Mouse (Mus musculus) lung, embryonic 15.5 days (tissue): ENCODE measurements around the gene Farp2. TPM values are rescaled to one million over a fixed set of nuclear protein-coding genes. Genes with fewer than 3 reads are reported as not detected.
"Not testable (repeated sequence)": the region's sequence is repeated elsewhere in the genome, so short reads cannot be mapped to it uniquely, and the experiment has no call there.

Experiments used
- ATAC-seq: fragments of 200-750 bp; cut with Nextera tagmentation; 2 replicates; pipeline ENCODE4 v1.8.0; 2017; ENCODE audit warnings: moderate number of reproducible peaks, borderline replicate concordance; ENCODE audit not compliant: low FRiP score, low TSS enrichment; ENCODE audit errors: extremely low read depth
- H3K27ac ChIP-seq: fragments of 300-500 bp; sonication (generic); 2 replicates; pipeline ENCODE4 v1.5.1; 2015; ENCODE audit warnings: moderate library complexity, mild to moderate bottlenecking, inconsistent platforms
- H3K27me3 ChIP-seq: fragments of 300-500 bp; sonication (generic); 2 replicates; pipeline ENCODE4 v1.6.1; 2015; ENCODE audit warnings: inconsistent platforms
- H3K36me3 ChIP-seq: fragments of 300-500 bp; sonication (generic); 2 replicates; pipeline ENCODE4 v1.6.1; 2015; ENCODE audit warnings: inconsistent platforms
- H3K4me1 ChIP-seq: fragments of 300-500 bp; sonication (generic); 2 replicates; pipeline ENCODE4 v1.6.1; 2015; ENCODE audit warnings: inconsistent platforms
- H3K4me2 ChIP-seq: fragments of 300-500 bp; sonication (generic); 2 replicates; pipeline ENCODE4 v1.6.1; 2015; ENCODE audit warnings: inconsistent platforms, mild to moderate bottlenecking, moderate library complexity
- H3K4me3 ChIP-seq: fragments of 300-500 bp; sonication (generic); 2 replicates; pipeline ENCODE4 v1.5.1; 2015; ENCODE audit warnings: mild to moderate bottlenecking, inconsistent platforms
- H3K9ac ChIP-seq: fragments of 300-500 bp; sonication (generic); 2 replicates; pipeline ENCODE4 v1.6.1; 2015; ENCODE audit warnings: inconsistent platforms
- H3K9me3 ChIP-seq: fragments of 300-500 bp; sonication (generic); 2 replicates; pipeline ENCODE4 v1.6.1; 2016; ENCODE audit warnings: inconsistent platforms
- WGBS: fragments of 180-500 bp; shearing (Covaris S2); methylation state at CpG from one replicate; pipeline ENCODE4 v1.1.7; 2015; 5-methylcytosine and 5-hydroxymethylcytosine counted together
- polyA plus RNA-seq: library from polyadenylated mRNA; unstranded; fragments of >200 nt; fragmentation: Nextera tagmentation; extraction: Ambion mirVana; gene quantifications from 2 replicates; pipeline ENCODE4 v1.2.1, GENCODE M21; 2015

Farp2 gene
- polyA plus RNA-seq: 6.1 and 6.3 TPM in 2 replicates

DNA sequence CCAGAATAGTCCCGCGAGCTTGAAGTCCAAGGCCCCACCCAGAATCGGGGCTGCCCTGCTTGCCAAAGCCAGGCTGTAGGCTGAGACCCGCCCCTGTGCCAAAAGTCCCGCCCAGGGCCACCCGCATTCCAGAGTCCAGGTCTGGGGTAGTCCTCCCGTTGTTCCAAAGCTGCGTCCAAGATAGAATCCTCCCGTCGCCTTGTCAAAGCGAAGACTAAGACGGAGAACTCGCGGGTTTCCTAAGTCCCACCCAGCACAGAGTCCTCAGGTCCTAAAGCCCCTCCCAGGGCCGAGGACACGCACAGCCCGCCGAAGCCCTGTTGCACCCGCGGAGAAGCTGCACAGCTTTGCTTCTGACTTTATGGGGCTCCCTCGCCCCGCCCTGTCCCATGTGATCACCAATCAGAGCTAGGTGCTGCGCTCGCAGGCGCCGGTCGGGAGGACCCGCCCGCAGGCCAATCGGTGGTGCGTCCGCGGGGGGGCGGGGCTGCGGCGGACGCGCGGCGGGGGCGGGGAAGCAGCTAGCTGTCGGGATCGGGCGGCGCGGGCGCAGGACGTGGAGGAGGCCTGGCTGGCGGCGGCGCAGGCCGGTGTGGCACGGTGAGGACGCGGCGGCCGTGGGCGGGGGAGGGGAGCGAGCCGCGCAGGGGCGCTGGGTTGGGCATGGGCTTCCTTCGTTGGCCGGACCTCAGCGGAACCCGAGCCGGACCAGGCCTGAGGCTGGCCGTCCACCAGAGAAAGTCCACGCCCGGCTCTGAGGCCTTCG lies at the start of gene Farp2:
Gene Farp2 (plus strand): TSS at position 495 of the 766 bp plus-strand sequence.
- peak within 1 kb of the TSS; percentile 92 for H3K27ac ChIP-seq
- peaks cover 23% of the 10 kb centered on the region for H3K4me1 ChIP-seq
- H3K4me2 ChIP-seq: peak within 1 kb of the TSS; percentile 70
- H3K4me3 ChIP-seq: peak within 1 kb of the TSS; percentile 65
- peak within 1 kb of the TSS; percentile 60 for H3K9ac ChIP-seq
- no peaks in the 10 kb centered on the region for H3K27me3 ChIP-seq
- ATAC-seq: peak; percentile 99
- under 1% methylated on average over 66 of the region's 71 CpGs for WGBS
- H3K9me3 ChIP-seq: no peaks in the 10 kb centered on the region
- peaks cover 14% of the 10 kb centered on the region for H3K36me3 ChIP-seq

DNA sequence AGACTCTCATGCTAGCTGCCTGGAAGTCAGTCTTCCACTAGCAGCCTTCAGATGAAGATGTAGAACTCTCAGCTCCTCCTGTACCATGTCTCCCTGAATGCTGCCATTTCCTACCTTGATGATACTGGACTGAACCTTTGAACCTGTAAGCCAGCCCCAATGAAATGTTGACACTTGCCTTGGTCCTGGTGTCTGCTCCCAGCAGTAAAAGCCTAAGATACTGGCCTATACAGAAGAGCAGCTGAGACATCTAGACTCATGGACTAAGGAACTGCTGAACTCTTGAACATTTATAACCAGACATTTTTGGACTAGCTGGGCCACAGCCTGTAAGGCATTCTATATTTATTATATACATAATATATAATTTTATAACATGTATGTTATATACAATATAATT lies 46.8 kb upstream of the Farp2 start:
- H3K4me1 ChIP-seq: no peaks in the 10 kb centered on the region
- ATAC-seq: no peak
- no peak overlapping the region for H3K4me3 ChIP-seq
- H3K27me3 ChIP-seq: no peaks in the 10 kb centered on the region
- H3K27ac ChIP-seq: no peak overlapping the region
- no peaks in the 10 kb centered on the region for H3K36me3 ChIP-seq
- H3K9ac ChIP-seq: no peak overlapping the region
- H3K9me3 ChIP-seq: no peaks in the 10 kb centered on the region
- H3K4me2 ChIP-seq: no peak overlapping the region

DNA sequence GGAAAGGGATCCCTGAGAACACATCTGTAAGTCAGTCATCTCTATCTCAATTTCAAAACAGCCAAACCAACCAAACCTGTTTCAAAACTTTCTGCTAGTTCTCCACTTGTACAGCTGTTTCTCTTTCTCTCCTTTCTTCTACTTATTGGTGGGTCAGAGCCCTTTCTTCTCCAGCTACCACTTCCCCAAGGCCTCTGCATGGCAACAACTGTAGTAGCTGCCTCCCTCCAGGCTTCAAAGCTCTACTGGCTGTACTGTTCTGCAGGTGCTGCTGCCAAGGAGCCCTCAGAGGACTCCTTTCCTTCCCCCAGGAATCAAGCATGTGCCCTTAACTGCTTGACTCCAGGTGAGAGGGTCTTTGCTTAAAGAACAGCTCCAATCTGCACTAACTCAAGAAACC lies 46.1 kb upstream of the Farp2 start:
- no peak for ATAC-seq
- H3K4me3 ChIP-seq: no peak overlapping the region
- H3K9ac ChIP-seq: no peak overlapping the region
- H3K27me3 ChIP-seq: no peaks in the 10 kb centered on the region
- no peaks in the 10 kb centered on the region for H3K36me3 ChIP-seq
- no peaks in the 10 kb centered on the region for H3K4me1 ChIP-seq
- H3K27ac ChIP-seq: no peak overlapping the region
- H3K9me3 ChIP-seq: no peaks in the 10 kb centered on the region
- H3K4me2 ChIP-seq: no peak overlapping the region

DNA sequence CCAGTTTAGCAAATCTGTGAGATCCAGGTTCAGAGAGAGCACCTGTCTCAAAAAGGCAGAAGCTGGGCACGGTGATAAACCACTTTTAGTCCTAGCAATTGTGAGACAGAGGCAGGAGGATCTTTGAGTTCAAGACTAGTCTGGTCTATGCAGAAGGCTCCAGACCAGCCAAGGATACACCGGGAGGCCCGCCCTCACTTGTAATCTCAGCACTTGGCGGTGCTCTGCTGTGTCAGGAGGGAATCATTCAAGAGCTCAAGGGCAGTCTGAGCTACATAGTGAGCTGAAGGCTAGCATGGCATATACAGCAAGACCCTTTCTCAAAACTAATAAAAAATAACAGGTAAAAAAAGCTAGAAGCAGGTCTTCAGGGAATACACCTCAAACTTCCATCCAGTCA lies 43.3 kb upstream of the Farp2 start:
- no peak for ATAC-seq
- H3K9ac ChIP-seq: no peak overlapping the region
- H3K36me3 ChIP-seq: no peaks in the 10 kb centered on the region

DNA sequence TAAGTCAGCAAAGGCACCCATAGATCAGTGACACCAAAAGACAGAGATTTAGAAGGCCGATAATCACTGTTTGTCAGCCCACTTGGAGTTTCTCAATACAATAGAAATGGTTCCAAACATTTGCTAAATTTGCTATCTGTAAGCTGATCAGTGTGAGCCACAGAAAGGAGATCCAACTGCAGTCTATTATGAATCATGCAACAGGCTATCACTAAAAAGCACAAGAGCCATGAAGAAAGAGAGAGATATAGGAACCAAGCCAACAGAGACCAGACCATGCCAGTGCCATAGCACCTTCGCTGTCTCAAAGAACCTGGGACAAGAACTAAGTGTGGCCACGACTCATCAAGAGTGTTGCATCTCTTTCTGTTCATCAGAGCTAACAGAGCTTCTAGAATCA lies 36.2 kb upstream of the Farp2 start:
- Histone ChIP-seq H3K4me2 (no peak overlapping the region), H3K9ac (no peak overlapping the region), H3K27me3 (no peaks in the 10 kb centered on the region), H3K36me3 (no peaks in the 10 kb centered on the region), H3K27ac (no peak overlapping the region), H3K9me3 (no peaks in the 10 kb centered on the region), H3K4me1 (peaks cover 10% of the 10 kb centered on the region), H3K4me3 (no peak overlapping the region)
- 92% methylated on average over 3 of the region's 3 CpGs for WGBS
- ATAC-seq: no peak

More for the DNA sequence above, 43.3 kb upstream of the Farp2 start:
- no peak overlapping the region for H3K4me2 ChIP-seq
- H3K4me1 ChIP-seq: no peaks in the 10 kb centered on the region
- 85% methylated on average over 4 of the region's 4 CpGs for WGBS
- H3K9me3 ChIP-seq: no peaks in the 10 kb centered on the region
- H3K4me3 ChIP-seq: no peak overlapping the region
- H3K27ac ChIP-seq: no peak overlapping the region
- no peaks in the 10 kb centered on the region for H3K27me3 ChIP-seq

DNA sequence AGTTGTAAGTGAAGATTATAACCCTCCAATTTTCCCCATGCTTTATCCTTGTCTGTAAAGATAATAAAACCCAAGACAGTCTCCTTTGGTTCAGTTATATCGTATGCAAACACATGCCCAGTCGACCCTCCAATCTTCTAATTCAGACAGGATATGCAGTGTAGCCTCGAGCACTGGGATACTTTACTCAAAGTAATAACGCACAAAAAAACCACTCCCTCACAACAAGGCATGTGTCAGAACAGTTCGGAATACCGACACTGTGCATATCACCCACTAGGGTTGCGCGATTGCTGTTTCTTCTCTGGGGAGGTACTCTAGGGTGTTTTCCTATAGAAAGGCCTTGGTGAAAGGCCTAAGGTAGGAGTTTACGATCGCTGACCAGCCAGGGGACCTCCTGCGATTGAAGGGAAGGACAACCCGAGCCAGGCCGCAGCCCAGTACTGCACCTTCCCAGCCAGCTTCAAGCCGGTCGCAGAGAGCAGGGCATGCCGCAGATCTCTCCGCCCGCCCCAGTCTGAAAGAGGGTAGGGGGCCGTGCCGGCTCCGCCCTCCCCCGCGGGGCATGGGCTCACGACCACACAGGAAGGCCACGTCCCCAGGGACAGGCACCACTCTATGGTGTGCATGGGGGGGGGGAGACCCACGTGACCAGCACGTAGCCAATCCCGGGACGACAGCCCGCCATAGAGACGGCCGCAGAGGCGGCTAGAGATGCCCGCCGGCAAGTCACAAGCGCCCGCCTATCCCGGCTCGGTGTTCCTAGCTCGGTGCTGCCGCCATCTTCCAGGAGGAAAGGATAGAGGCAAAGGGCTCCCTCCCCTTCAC lies 33.9 kb upstream of the Farp2 start:
- peak; percentile 98 for ATAC-seq
- H3K27ac ChIP-seq: peak overlapping the region; percentile 97
- H3K27me3 ChIP-seq: no peaks in the 10 kb centered on the region
- peak overlapping the region; percentile 57 for H3K4me2 ChIP-seq
- no peaks in the 10 kb centered on the region for H3K36me3 ChIP-seq
- WGBS: 0% methylated on average over 35 of the region's 41 CpGs
- H3K9ac ChIP-seq: peak overlapping the region; percentile 75
- H3K4me3 ChIP-seq: peak overlapping the region; percentile 95
- H3K9me3 ChIP-seq: no peaks in the 10 kb centered on the region
- H3K4me1 ChIP-seq: peaks cover 13% of the 10 kb centered on the region

DNA sequence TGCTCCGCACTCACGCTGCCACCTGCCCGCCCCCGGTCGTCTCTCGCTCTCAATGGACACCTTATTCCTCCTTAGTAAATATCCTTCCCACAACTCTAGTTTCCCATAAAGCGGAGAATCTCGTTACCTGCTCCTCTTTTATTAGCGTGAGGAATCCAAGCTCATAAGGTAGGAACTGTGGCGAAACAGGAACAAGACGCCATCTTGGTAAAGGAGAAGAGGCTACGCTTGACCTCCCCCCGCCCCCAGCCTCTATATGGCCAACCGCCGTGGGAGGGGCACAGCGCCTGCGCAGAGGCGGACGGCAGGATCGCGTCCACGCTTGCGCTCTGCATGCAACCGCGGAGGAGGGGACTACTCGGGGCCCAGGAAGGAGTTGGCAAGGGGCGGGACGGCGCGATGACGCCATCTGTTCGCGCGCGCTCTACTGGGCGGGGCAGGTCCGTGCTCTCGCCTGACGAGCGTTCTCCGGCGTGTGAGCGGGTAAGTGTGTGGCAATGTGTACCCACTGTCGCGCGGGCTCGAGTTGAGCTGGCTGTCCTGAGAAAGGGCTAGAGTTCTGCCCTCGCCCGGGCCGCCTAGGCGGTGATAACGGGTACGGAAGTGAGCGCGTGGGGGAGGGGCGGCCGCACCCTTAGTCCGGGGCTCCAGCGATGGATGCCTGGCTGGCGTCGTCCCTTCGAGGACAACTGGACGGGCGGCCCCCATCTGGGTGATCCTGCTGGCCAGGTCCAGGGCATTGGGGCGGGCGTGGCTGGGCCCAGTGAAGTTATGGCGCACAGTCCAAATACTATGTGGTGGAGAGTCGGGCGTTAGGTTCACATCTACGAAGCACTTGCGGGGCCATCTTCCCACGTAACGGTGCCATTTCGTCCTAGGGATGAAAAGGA lies 33.0 kb upstream of the Farp2 start, which contains the start of gene Hdlbp:
Gene Hdlbp (minus strand): TSS at position 230 of the 890 bp plus-strand sequence.
- Histone ChIP-seq H3K9me3 (no peaks in the 10 kb centered on the region), H3K9ac (peak within 1 kb of the TSS; percentile 88), H3K27ac (peak within 1 kb of the TSS; percentile 97), H3K27me3 (no peaks in the 10 kb centered on the region), H3K4me2 (peak within 1 kb of the TSS; percentile 57), H3K4me3 (peak within 1 kb of the TSS; percentile 95), H3K36me3 (no peaks in the 10 kb centered on the region), H3K4me1 (peaks cover 13% of the 10 kb centered on the region)
- under 1% methylated on average over 74 of the region's 74 CpGs for WGBS
- peak; percentile 96 for ATAC-seq

DNA sequence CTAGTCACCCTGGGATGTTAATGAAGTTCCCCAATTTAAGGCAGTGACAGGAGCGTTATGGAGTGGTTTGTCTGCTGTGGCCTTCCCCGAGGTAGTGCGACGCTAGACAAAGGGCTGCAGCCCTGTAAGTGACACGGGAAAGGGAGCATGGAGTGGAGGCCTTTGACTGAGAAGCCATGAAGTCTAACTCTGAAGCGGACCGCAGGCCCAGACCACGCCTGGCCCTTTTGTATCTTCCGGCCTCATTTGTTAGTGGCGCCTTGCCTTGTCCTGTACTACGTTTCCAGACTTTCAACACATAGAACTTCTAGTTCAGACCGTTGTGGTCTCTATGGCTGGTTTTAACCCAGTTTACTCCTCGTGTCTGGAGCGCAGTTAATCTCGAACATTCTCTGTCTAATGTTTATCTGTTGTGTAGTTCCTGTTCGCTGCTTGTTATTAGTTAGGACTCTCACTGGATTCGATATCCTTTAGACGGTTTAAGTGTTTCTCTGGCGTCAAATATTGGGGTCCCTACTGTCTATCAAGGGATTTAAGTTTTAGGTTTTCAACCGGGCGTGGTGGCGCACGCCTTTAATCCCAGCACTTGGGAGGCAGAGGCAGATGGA lies 32.3 kb upstream of the Farp2 start:
- WGBS: 2% methylated on average over 23 of the region's 23 CpGs
- Histone ChIP-seq H3K4me1 (peaks cover 13% of the 10 kb centered on the region), H3K27ac (peak overlapping the region; percentile 97), H3K4me2 (peak overlapping the region; percentile 55), H3K36me3 (no peaks in the 10 kb centered on the region), H3K9ac (peak overlapping the region; percentile 88), H3K9me3 (no peaks in the 10 kb centered on the region), H3K27me3 (no peaks in the 10 kb centered on the region), H3K4me3 (peak overlapping the region; percentile 95)
- ATAC-seq: no peak

DNA sequence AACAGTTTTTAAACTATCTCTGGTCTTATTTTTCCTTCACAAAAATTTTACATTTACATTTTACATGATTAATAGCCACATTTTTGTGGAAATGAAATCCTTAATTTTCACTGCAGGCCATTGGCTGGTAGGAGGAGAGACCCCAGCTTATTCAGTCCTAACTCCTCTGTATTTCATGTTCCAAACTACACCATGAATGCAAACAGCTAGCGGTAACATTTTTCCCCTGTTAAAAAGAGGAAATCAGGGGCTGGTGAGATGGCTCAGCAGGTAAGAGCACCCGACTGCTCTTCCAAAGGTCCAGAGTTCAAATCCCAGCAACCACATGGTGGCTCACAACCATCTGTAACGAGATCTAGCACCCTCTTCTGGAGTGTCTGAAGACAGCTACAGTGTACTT lies 25.6 kb upstream of the Farp2 start:
- H3K27me3 ChIP-seq, H3K4me2 ChIP-seq, H3K4me1 ChIP-seq, H3K27ac ChIP-seq, H3K9me3 ChIP-seq, ATAC-seq, H3K36me3 ChIP-seq, H3K4me3 ChIP-seq, H3K9ac ChIP-seq: not testable (repeated sequence)
- WGBS: 69% methylated on average over 3 of the region's 3 CpGs

DNA sequence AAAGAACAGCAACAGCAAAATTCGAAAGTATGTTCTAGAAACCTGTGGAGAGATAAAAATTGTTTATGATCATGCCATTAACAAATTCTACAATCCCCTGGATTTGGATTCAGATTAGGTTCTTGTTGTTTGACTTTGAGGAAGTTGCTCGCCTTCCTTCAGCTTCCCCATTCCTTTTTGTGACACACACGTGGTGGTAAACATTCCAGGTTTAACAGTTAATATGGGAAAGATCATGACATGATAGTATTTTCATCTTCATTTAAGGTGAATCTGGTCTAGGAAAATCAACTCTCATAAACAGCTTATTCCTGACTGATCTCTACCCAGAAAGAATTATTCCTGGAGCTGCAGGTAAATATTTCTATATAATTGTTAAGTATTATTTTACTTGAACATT lies 16.6 kb upstream of the Farp2 start:
- H3K9me3 ChIP-seq: no peaks in the 10 kb centered on the region
- H3K27ac ChIP-seq: no peak overlapping the region
- H3K27me3 ChIP-seq: no peaks in the 10 kb centered on the region
- ATAC-seq: no peak
- no peak overlapping the region for H3K9ac ChIP-seq
- 79% methylated on average over 3 of the region's 3 CpGs for WGBS
- H3K4me3 ChIP-seq: no peak overlapping the region
- H3K4me2 ChIP-seq: no peak overlapping the region
- H3K4me1 ChIP-seq: no peaks in the 10 kb centered on the region
- peaks cover 45% of the 10 kb centered on the region for H3K36me3 ChIP-seq

DNA sequence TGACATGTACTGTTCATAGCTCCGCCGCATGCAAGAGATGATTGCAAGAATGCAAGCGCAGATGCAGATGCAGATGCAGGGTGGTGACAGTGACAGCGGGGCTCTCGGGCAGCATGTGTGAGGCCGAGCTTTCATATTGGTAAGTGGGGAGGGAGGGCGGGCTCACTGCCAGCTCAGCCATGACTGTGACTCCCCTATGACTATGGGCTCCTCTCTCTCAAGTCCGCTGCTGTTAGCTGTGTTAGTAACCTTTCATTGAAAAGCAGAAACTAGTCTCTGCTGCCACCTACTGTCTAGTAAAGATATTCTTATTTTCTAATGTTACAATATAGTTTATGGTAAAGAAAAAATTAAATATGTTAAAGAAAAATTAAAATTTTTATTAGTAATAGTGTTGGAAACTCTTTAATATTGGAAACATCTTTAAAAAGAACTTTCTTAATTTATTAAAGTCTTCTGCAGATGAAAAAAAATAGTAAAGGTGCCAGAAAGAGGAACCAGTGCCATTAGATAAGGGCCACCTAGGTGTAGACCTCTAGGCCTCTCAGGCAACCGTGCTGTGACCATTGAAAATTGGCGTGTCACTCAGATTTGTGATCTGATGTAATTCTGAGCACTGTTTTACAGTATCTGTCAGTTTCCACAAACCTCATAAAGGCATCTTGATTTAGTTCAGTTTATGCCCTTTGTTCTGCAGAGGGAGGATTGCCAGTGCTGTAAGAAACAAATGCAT lies 4.8 kb upstream of the Farp2 start:
- WGBS: 52% methylated on average over 10 of the region's 10 CpGs
- H3K36me3 ChIP-seq: peaks cover 50% of the 10 kb centered on the region
- H3K27ac ChIP-seq: no peak overlapping the region
- no peak overlapping the region for H3K4me3 ChIP-seq
- H3K4me1 ChIP-seq: peaks cover 11% of the 10 kb centered on the region
- H3K9ac ChIP-seq: no peak overlapping the region
- H3K27me3 ChIP-seq: no peaks in the 10 kb centered on the region
- H3K9me3 ChIP-seq: no peaks in the 10 kb centered on the region
- ATAC-seq: no peak
- H3K4me2 ChIP-seq: no peak overlapping the region
